Mouse (Mus musculus) hindbrain, postnatal 0 days (tissue): ENCODE data around the gene Rab27a. TPM values are rescaled to one million over a fixed set of nuclear protein-coding genes. Genes with fewer than 3 reads are reported as not detected.

ENCODE experiments used
- ATAC-seq: fragments of 200-750 bp; cut with Nextera tagmentation; 2 replicates; pipeline ENCODE4 v1.8.0; 2017; ENCODE audit warnings: mild to moderate bottlenecking, moderate TSS enrichment, moderate library complexity
- DNase-seq: peaks from one replicate; pipeline ENCODE4 v3.0.0-alpha.2; 2015; ENCODE audit warnings: low spot score
- H3K27ac ChIP-seq: fragments of 300-500 bp; sonication (generic); 2 replicates; pipeline ENCODE4 v1.5.1; 2014; ENCODE audit warnings: mild to moderate bottlenecking
- H3K27me3 ChIP-seq: fragments of 300-500 bp; sonication (generic); 2 replicates; pipeline ENCODE4 v1.6.1; 2014; ENCODE audit warnings: low read length, mixed read lengths; ENCODE audit not compliant: insufficient read depth
- H3K36me3 ChIP-seq: fragments of 300-500 bp; sonication (generic); 2 replicates; pipeline ENCODE4 v1.6.1; 2014; ENCODE audit warnings: low read length, mixed read lengths; ENCODE audit not compliant: insufficient read depth
- H3K4me1 ChIP-seq: fragments of 300-500 bp; sonication (generic); 2 replicates; pipeline ENCODE4 v1.6.1; 2014; ENCODE audit warnings: antibody characterized with exemption, low read length, mixed read lengths; ENCODE audit not compliant: insufficient read depth
- H3K4me2 ChIP-seq: fragments of 300-500 bp; sonication (generic); 2 replicates; pipeline ENCODE4 v1.6.1; 2014; ENCODE audit warnings: low read depth, mild to moderate bottlenecking, low read length, moderate library complexity, mixed read lengths
- H3K4me3 ChIP-seq: fragments of 300-500 bp; sonication (generic); 2 replicates; pipeline ENCODE4 v1.5.1; 2014; ENCODE audit warnings: low read length
- H3K9ac ChIP-seq: fragments of 300-500 bp; sonication (generic); replicated peaks from 2 replicates; pipeline ENCODE4 v1.6.1; 2014; ENCODE audit warnings: mild to moderate bottlenecking, low read length, moderate library complexity, mixed read lengths
- H3K9me3 ChIP-seq: fragments of 300-500 bp; sonication (generic); 2 replicates; pipeline ENCODE4 v1.6.1; 2016; ENCODE audit warnings: low read length, mixed read lengths
- CTCF ChIP-seq: IDR thresholded peaks from 2 replicates; pipeline ENCODE4 v1.5.1; 2016; ENCODE audit warnings: antibody characterized with exemption, control low read depth, low read depth
- WGBS: fragments of 180-500 bp; shearing (Covaris S2); extraction: QIAGEN DNeasy Blood & Tissue Kit; methylation state at CpG from one replicate; pipeline ENCODE4 v1.1.7; 2014; 5-methylcytosine and 5-hydroxymethylcytosine counted together
- polyA plus RNA-seq: library from polyadenylated mRNA; unstranded; fragments of >200 nt; fragmentation: Nextera tagmentation; extraction: Ambion mirVana; gene quantifications from 2 replicates; pipeline ENCODE4 v1.2.1, GENCODE M21; 2015
- total RNA-seq: library from RNA; depleted of rRNA; stranded (reverse); fragments of >200 nt; gene quantifications from 2 replicates; pipeline ENCODE4 v1.2.3, GENCODE M21; 2014; rRNA removed

The Rab27a gene
- total RNA-seq (3.6 and 5.3 TPM in 2 replicates), polyA plus RNA-seq (3.8 TPM in 2 replicates)

- H3K4me2 ChIP-seq: peak within 1 kb of the TSS; percentile 96
- H3K27ac ChIP-seq: peak within 1 kb of the TSS; percentile 64
- H3K4me1 ChIP-seq: peaks cover 13% of the 10 kb centered on the region
- peak within 1 kb of the TSS; percentile 50 for H3K4me3 ChIP-seq
- no peaks in the 10 kb centered on the region for H3K9me3 ChIP-seq
- peak; percentile 89 for DNase-seq
- H3K36me3 ChIP-seq: no peaks in the 10 kb centered on the region
- 1% methylated on average over 41 of the region's 41 CpGs for WGBS
- peak within 1 kb of the TSS; percentile 70 for H3K9ac ChIP-seq
- no peaks in the 10 kb centered on the region for H3K27me3 ChIP-seq
- peak; percentile 65 for ATAC-seq
- peak; percentile 94 for TF ChIP-seq CTCF
Observed at GRCm38 (mm10) chr9:73044146-73045079, at the start of gene Rab27a. Gene Rab27a, plus strand, starts transcription at chr9:73044854.

- Histone ChIP-seq H3K4me2 (no peak overlapping the region), H3K27ac (no peak overlapping the region), H3K9me3 (no peaks in the 10 kb centered on the region), H3K36me3 (no peaks in the 10 kb centered on the region), H3K4me3 (no peak overlapping the region), H3K27me3 (no peaks in the 10 kb centered on the region), H3K9ac (no peak overlapping the region), H3K4me1 (no peaks in the 10 kb centered on the region)
- DNase-seq: no peak
- TF ChIP-seq CTCF: no peak
- no peak for ATAC-seq
Observed at GRCm38 (mm10) chr9:72996167-72996566, 48.5 kb upstream of the Rab27a start.

- no peak overlapping the region for H3K4me3 ChIP-seq
- WGBS: 62% methylated on average over 7 of the region's 7 CpGs
- ATAC-seq: no peak
- no peak overlapping the region for H3K4me2 ChIP-seq
- H3K9me3 ChIP-seq: no peaks in the 10 kb centered on the region
- H3K9ac ChIP-seq: no peak overlapping the region
- TF ChIP-seq CTCF: no peak
- no peak overlapping the region for H3K27ac ChIP-seq
- DNase-seq: no peak
- no peaks in the 10 kb centered on the region; the same call in 1 of the 2 replicates for H3K36me3 ChIP-seq
- no peaks in the 10 kb centered on the region for H3K27me3 ChIP-seq
- H3K4me1 ChIP-seq: no peaks in the 10 kb centered on the region
Observed at GRCm38 (mm10) chr9:72996806-72997205, 47.8 kb upstream of the Rab27a start.

- peaks cover 24% of the 10 kb centered on the region for H3K36me3 ChIP-seq
- peak; percentile 25; the same call in 1 of the 2 replicates for TF ChIP-seq CTCF
- DNase-seq (no peak), ATAC-seq (no peak)
- 75% methylated on average over 2 of the region's 2 CpGs for WGBS
- H3K27me3 ChIP-seq: no peaks in the 10 kb centered on the region
- H3K27ac ChIP-seq: no peak overlapping the region
- H3K9me3 ChIP-seq: no peaks in the 10 kb centered on the region
- H3K4me2 ChIP-seq: no peak overlapping the region
- H3K4me1 ChIP-seq: no peaks in the 10 kb centered on the region
- no peak overlapping the region for H3K9ac ChIP-seq
- H3K4me3 ChIP-seq: no peak overlapping the region
Observed at GRCm38 (mm10) chr9:73000487-73000886, 44.2 kb upstream of the Rab27a start.

GRCm38 (mm10) chr9:73001314-73002011 is 43.2 kb upstream of the Rab27a start:
- Histone ChIP-seq H3K27ac (no peak overlapping the region), H3K9ac (no peak overlapping the region), H3K4me1 (no peaks in the 10 kb centered on the region), H3K36me3 (peaks cover 34% of the 10 kb centered on the region), H3K4me2 (no peak overlapping the region), H3K27me3 (no peaks in the 10 kb centered on the region), H3K4me3 (no peak overlapping the region), H3K9me3 (no peaks in the 10 kb centered on the region)
- ATAC-seq (no peak), DNase-seq (no peak)
- no peak for TF ChIP-seq CTCF
- 87% methylated on average over 13 of the region's 13 CpGs for WGBS

- ATAC-seq: no peak
- H3K27ac ChIP-seq: no peak overlapping the region
- DNase-seq: no peak
- 57% methylated on average over 3 of the region's 3 CpGs for WGBS
- no peak overlapping the region for H3K4me2 ChIP-seq
- H3K4me1 ChIP-seq: no peaks in the 10 kb centered on the region
- H3K4me3 ChIP-seq: no peak overlapping the region
- no peak overlapping the region for H3K9ac ChIP-seq
- H3K9me3 ChIP-seq: no peaks in the 10 kb centered on the region
- no peak for TF ChIP-seq CTCF
- H3K36me3 ChIP-seq: peaks cover 34% of the 10 kb centered on the region
- no peaks in the 10 kb centered on the region for H3K27me3 ChIP-seq
Observed at GRCm38 (mm10) chr9:73002177-73002576, 42.5 kb upstream of the Rab27a start.
